Mouse (Mus musculus): ENCODE data around the gene Sorcs2. TPM values are rescaled to one million over a fixed set of nuclear protein-coding genes. Genes with fewer than 3 reads are reported as not detected.

Gene Sorcs2
- polyA plus RNA-seq, 1 experiment from 2014 or later: 7.8 TPM

- H3K27ac ChIP-seq (ENCODE audit: low read depth, low read length): no peak overlapping the region
- DNase-seq (ENCODE audit: low spot score) (no peak), ATAC-seq (replicated peaks; ENCODE audit: low FRiP score) (no peak)
- no peak overlapping the region for H3K4me2 ChIP-seq (ENCODE audit: low read depth, low read length, severe bottlenecking)
- no peak overlapping the region for H3K9ac ChIP-seq (ENCODE audit: low read length)
- H3K4me3 ChIP-seq (ENCODE audit: low read depth, low read length): no peak overlapping the region
- H3K36me3 ChIP-seq (ENCODE audit: control insufficient read depth, insufficient read depth, low read length): no peaks in the 10 kb centered on the region
- no peaks in the 10 kb centered on the region for H3K9me3 ChIP-seq (ENCODE audit: control insufficient read depth, low read length)
- no peaks in the 10 kb centered on the region for H3K27me3 ChIP-seq (ENCODE audit: control insufficient read depth, insufficient read depth, low read length)
- 78% methylated on average over 6 of the region's 6 CpGs for WGBS
- peaks cover 16% of the 10 kb centered on the region for H3K4me1 ChIP-seq (replicated peaks; ENCODE audit: control insufficient read depth, insufficient read depth, low read length)
Measured at GRCm38 (mm10) chr5:36317641-36318368, 80.1 kb downstream of the Sorcs2 start.

- no peak for ATAC-seq (replicated peaks; ENCODE audit: low FRiP score)
- DNase-seq (ENCODE audit: low spot score): no peak
Measured at GRCm38 (mm10) chr5:36315106-36315505, 82.8 kb downstream of the Sorcs2 start.

GRCm38 (mm10) chr5:36313353-36314079 lies 84.4 kb downstream of the Sorcs2 start:
- H3K4me3 ChIP-seq (ENCODE audit: low read depth, low read length): no peak overlapping the region
- 29% methylated on average over 16 of the region's 16 CpGs for WGBS
- no peaks in the 10 kb centered on the region for H3K27me3 ChIP-seq (ENCODE audit: control insufficient read depth, insufficient read depth, low read length)
- peak overlapping the region; percentile 30 for H3K9ac ChIP-seq (ENCODE audit: low read length)
- no peak overlapping the region for H3K27ac ChIP-seq (ENCODE audit: low read depth, low read length)
- ATAC-seq (replicated peaks; ENCODE audit: low FRiP score) (peak; percentile 69), DNase-seq (ENCODE audit: low spot score) (peak; percentile 72)
- H3K4me1 ChIP-seq (replicated peaks; ENCODE audit: control insufficient read depth, insufficient read depth, low read length): peaks cover 12% of the 10 kb centered on the region
- H3K36me3 ChIP-seq (ENCODE audit: control insufficient read depth, insufficient read depth, low read length): no peaks in the 10 kb centered on the region
- H3K9me3 ChIP-seq (ENCODE audit: control insufficient read depth, low read length): no peaks in the 10 kb centered on the region
- peak overlapping the region; percentile 3; the same call in 1 of the 2 replicates for H3K4me2 ChIP-seq (ENCODE audit: low read depth, low read length, severe bottlenecking)

More at GRCm38 (mm10) chr5:36315106-36315505, 82.8 kb downstream of the Sorcs2 start:
- Histone ChIP-seq H3K9me3 (ENCODE audit: control insufficient read depth, low read length) (no peaks in the 10 kb centered on the region), H3K27ac (ENCODE audit: low read depth, low read length) (no peak overlapping the region), H3K4me3 (ENCODE audit: low read depth, low read length) (no peak overlapping the region), H3K36me3 (ENCODE audit: control insufficient read depth, insufficient read depth, low read length) (no peaks in the 10 kb centered on the region), H3K4me2 (ENCODE audit: low read depth, low read length, severe bottlenecking) (no peak overlapping the region), H3K4me1 (replicated peaks; ENCODE audit: control insufficient read depth, insufficient read depth, low read length) (peaks cover 12% of the 10 kb centered on the region), H3K27me3 (ENCODE audit: control insufficient read depth, insufficient read depth, low read length) (no peaks in the 10 kb centered on the region), H3K9ac (ENCODE audit: low read length) (no peak overlapping the region)
- WGBS: 89% methylated on average over 9 of the region's 9 CpGs

- ATAC-seq (replicated peaks; ENCODE audit: low FRiP score) (no peak), DNase-seq (ENCODE audit: low spot score) (no peak)
- no peak overlapping the region for H3K27ac ChIP-seq (ENCODE audit: low read depth, low read length)
- peaks cover 12% of the 10 kb centered on the region for H3K4me1 ChIP-seq (replicated peaks; ENCODE audit: control insufficient read depth, insufficient read depth, low read length)
- 75% methylated on average over 6 of the region's 6 CpGs for WGBS
- no peak overlapping the region for H3K4me3 ChIP-seq (ENCODE audit: low read depth, low read length)
- no peaks in the 10 kb centered on the region for H3K9me3 ChIP-seq (ENCODE audit: control insufficient read depth, low read length)
- no peak overlapping the region for H3K4me2 ChIP-seq (ENCODE audit: low read depth, low read length, severe bottlenecking)
- H3K27me3 ChIP-seq (ENCODE audit: control insufficient read depth, insufficient read depth, low read length): no peaks in the 10 kb centered on the region
- H3K9ac ChIP-seq (ENCODE audit: low read length): no peak overlapping the region
- no peaks in the 10 kb centered on the region for H3K36me3 ChIP-seq (ENCODE audit: control insufficient read depth, insufficient read depth, low read length)
Measured at GRCm38 (mm10) chr5:36312926-36313325, 85.0 kb downstream of the Sorcs2 start.

GRCm38 (mm10) chr5:36304299-36304980 lies 93.5 kb downstream of the Sorcs2 start:
- ATAC-seq (replicated peaks; ENCODE audit: low FRiP score) (no peak), DNase-seq (ENCODE audit: low spot score) (no peak)
- H3K27ac ChIP-seq (ENCODE audit: low read depth, low read length): no peak overlapping the region
- no peaks in the 10 kb centered on the region for H3K36me3 ChIP-seq (ENCODE audit: control insufficient read depth, insufficient read depth, low read length)
- H3K27me3 ChIP-seq (ENCODE audit: control insufficient read depth, insufficient read depth, low read length): no peaks in the 10 kb centered on the region
- no peaks in the 10 kb centered on the region for H3K4me1 ChIP-seq (replicated peaks; ENCODE audit: control insufficient read depth, insufficient read depth, low read length)
- H3K4me3 ChIP-seq (ENCODE audit: low read depth, low read length): no peak overlapping the region
- WGBS: 79% methylated on average over 7 of the region's 7 CpGs
- H3K4me2 ChIP-seq (ENCODE audit: low read depth, low read length, severe bottlenecking): no peak overlapping the region
- H3K9ac ChIP-seq (ENCODE audit: low read length): no peak overlapping the region
- no peaks in the 10 kb centered on the region for H3K9me3 ChIP-seq (ENCODE audit: control insufficient read depth, low read length)

- DNase-seq (ENCODE audit: low spot score) (no peak), ATAC-seq (replicated peaks; ENCODE audit: low FRiP score) (no peak)
- Histone ChIP-seq H3K4me2 (ENCODE audit: low read depth, low read length, severe bottlenecking) (no peak overlapping the region), H3K4me1 (replicated peaks; ENCODE audit: control insufficient read depth, insufficient read depth, low read length) (no peaks in the 10 kb centered on the region), H3K27me3 (ENCODE audit: control insufficient read depth, insufficient read depth, low read length) (no peaks in the 10 kb centered on the region), H3K9ac (ENCODE audit: low read length) (no peak overlapping the region), H3K27ac (ENCODE audit: low read depth, low read length) (no peak overlapping the region), H3K9me3 (ENCODE audit: control insufficient read depth, low read length) (no peaks in the 10 kb centered on the region), H3K4me3 (ENCODE audit: low read depth, low read length) (no peak overlapping the region), H3K36me3 (ENCODE audit: control insufficient read depth, insufficient read depth, low read length) (no peaks in the 10 kb centered on the region)
- WGBS: 70% methylated on average over 4 of the region's 4 CpGs
Measured at GRCm38 (mm10) chr5:36301166-36301565, 96.8 kb downstream of the Sorcs2 start.

- Histone ChIP-seq H3K4me3 (ENCODE audit: low read depth, low read length) (no peak overlapping the region), H3K9ac (ENCODE audit: low read length) (no peak overlapping the region), H3K9me3 (ENCODE audit: control insufficient read depth, low read length) (no peaks in the 10 kb centered on the region), H3K36me3 (ENCODE audit: control insufficient read depth, insufficient read depth, low read length) (no peaks in the 10 kb centered on the region), H3K4me2 (ENCODE audit: low read depth, low read length, severe bottlenecking) (no peak overlapping the region), H3K27ac (ENCODE audit: low read depth, low read length) (no peak overlapping the region), H3K27me3 (ENCODE audit: control insufficient read depth, insufficient read depth, low read length) (no peaks in the 10 kb centered on the region), H3K4me1 (replicated peaks; ENCODE audit: control insufficient read depth, insufficient read depth, low read length) (no peaks in the 10 kb centered on the region)
- WGBS: 84% methylated on average over 4 of the region's 4 CpGs
- no peak for ATAC-seq (replicated peaks; ENCODE audit: low FRiP score)
- DNase-seq (ENCODE audit: low spot score): no peak
Measured at GRCm38 (mm10) chr5:36298049-36298448, 99.9 kb downstream of the Sorcs2 start.

GRCm38 (mm10) chr5:36297246-36297645 lies 100.7 kb downstream of the Sorcs2 start:
- Histone ChIP-seq H3K27ac (ENCODE audit: low read depth, low read length) (no peak overlapping the region), H3K36me3 (ENCODE audit: control insufficient read depth, insufficient read depth, low read length) (no peaks in the 10 kb centered on the region), H3K4me1 (replicated peaks; ENCODE audit: control insufficient read depth, insufficient read depth, low read length) (no peaks in the 10 kb centered on the region), H3K4me3 (ENCODE audit: low read depth, low read length) (no peak overlapping the region), H3K9me3 (ENCODE audit: control insufficient read depth, low read length) (no peaks in the 10 kb centered on the region), H3K27me3 (ENCODE audit: control insufficient read depth, insufficient read depth, low read length) (no peaks in the 10 kb centered on the region), H3K9ac (ENCODE audit: low read length) (no peak overlapping the region), H3K4me2 (ENCODE audit: low read depth, low read length, severe bottlenecking) (no peak overlapping the region)
- WGBS: 80% methylated on average over 4 of the region's 4 CpGs
- ATAC-seq (replicated peaks; ENCODE audit: low FRiP score) (no peak), DNase-seq (ENCODE audit: low spot score) (no peak)

All from forebrain, embryonic 11.5 days (tissue).